Mouse (Mus musculus) limb, embryonic 15.5 days (tissue): ENCODE results near the gene Iqcf1. TPM values are rescaled to one million over a fixed set of nuclear protein-coding genes. Genes with fewer than 3 reads are reported as not detected.
"Not testable (repeated sequence)": the region's sequence is repeated elsewhere in the genome, so short reads cannot be mapped to it uniquely, and the experiment has no call there.

Experiments
- ATAC-seq: fragments of 200-750 bp; cut with Nextera tagmentation; 2 replicates; pipeline ENCODE4 v1.8.0; 2017; ENCODE audit warnings: low read depth, moderate TSS enrichment; ENCODE audit not compliant: insufficient number of reproducible peaks, low FRiP score, low TSS enrichment
- H3K27ac ChIP-seq: fragments of 300-500 bp; sonication (generic); 2 replicates; pipeline ENCODE4 v1.5.1; 2015; ENCODE audit warnings: moderate library complexity, mild to moderate bottlenecking, inconsistent platforms
- H3K27me3 ChIP-seq: fragments of 300-500 bp; sonication (generic); 2 replicates; pipeline ENCODE4 v1.6.1; 2015; ENCODE audit warnings: inconsistent platforms
- H3K36me3 ChIP-seq: fragments of 300-500 bp; sonication (generic); 2 replicates; pipeline ENCODE4 v1.6.1; 2015; ENCODE audit warnings: inconsistent platforms
- H3K4me1 ChIP-seq: fragments of 300-500 bp; sonication (generic); 2 replicates; pipeline ENCODE4 v1.6.1; 2015; ENCODE audit warnings: inconsistent platforms
- H3K4me2 ChIP-seq: fragments of 300-500 bp; sonication (generic); 2 replicates; pipeline ENCODE4 v1.6.1; 2015; ENCODE audit warnings: mild to moderate bottlenecking, inconsistent platforms
- H3K4me3 ChIP-seq: fragments of 300-500 bp; sonication (generic); 2 replicates; pipeline ENCODE4 v1.5.1; 2015; ENCODE audit warnings: mild to moderate bottlenecking, inconsistent platforms
- H3K9ac ChIP-seq: fragments of 300-500 bp; sonication (generic); 2 replicates; pipeline ENCODE4 v1.6.1; 2015; ENCODE audit warnings: inconsistent platforms
- H3K9me3 ChIP-seq: fragments of 300-500 bp; sonication (generic); 2 replicates; pipeline ENCODE4 v1.6.1; 2016; ENCODE audit warnings: inconsistent platforms
- WGBS: fragments of 180-500 bp; shearing (Covaris S2); methylation state at CpG from one replicate; pipeline ENCODE4 v1.1.7; 2015; 5-methylcytosine and 5-hydroxymethylcytosine counted together
- polyA plus RNA-seq: library from polyadenylated mRNA; unstranded; fragments of >200 nt; fragmentation: Nextera tagmentation; extraction: Ambion mirVana; gene quantifications from 2 replicates; pipeline ENCODE4 v1.2.1, GENCODE M21; 2015

Gene Iqcf1
- polyA plus RNA-seq, 1 experiment from 2014 or later: not detected

GRCm38 (mm10) chr9:106487602-106488001, 12.2 kb upstream of the Iqcf1 start:
- not testable (repeated sequence) for H3K9me3 ChIP-seq, ATAC-seq, H3K4me2 ChIP-seq, H3K9ac ChIP-seq, H3K4me3 ChIP-seq, H3K27ac ChIP-seq, H3K4me1 ChIP-seq, H3K27me3 ChIP-seq
- WGBS: 88% methylated on average over 6 of the region's 6 CpGs
- peaks cover 39% of the 10 kb centered on the region for H3K36me3 ChIP-seq

- no peaks in the 10 kb centered on the region for H3K36me3 ChIP-seq
- ATAC-seq: no peak
Observed at GRCm38 (mm10) chr9:106501846-106502245, 2.1 kb downstream of the Iqcf1 start.

GRCm38 (mm10) chr9:106504246-106504645, 4.5 kb downstream of the Iqcf1 start:
- Histone ChIP-seq H3K9ac (no peak overlapping the region), H3K4me3 (no peak overlapping the region), H3K27me3 (no peaks in the 10 kb centered on the region), H3K4me1 (no peaks in the 10 kb centered on the region), H3K36me3 (no peaks in the 10 kb centered on the region), H3K4me2 (no peak overlapping the region), H3K9me3 (no peaks in the 10 kb centered on the region), H3K27ac (no peak overlapping the region)
- WGBS: 75% methylated on average over 6 of the region's 6 CpGs
- ATAC-seq: no peak

More at GRCm38 (mm10) chr9:106501846-106502245, 2.1 kb downstream of the Iqcf1 start:
- H3K9ac ChIP-seq: no peak overlapping the region
- 87% methylated on average over 22 of the region's 22 CpGs for WGBS
- no peaks in the 10 kb centered on the region for H3K27me3 ChIP-seq
- no peaks in the 10 kb centered on the region for H3K4me1 ChIP-seq
- no peak overlapping the region for H3K4me3 ChIP-seq
- H3K27ac ChIP-seq: no peak overlapping the region
- no peak overlapping the region for H3K4me2 ChIP-seq
- H3K9me3 ChIP-seq: no peaks in the 10 kb centered on the region

GRCm38 (mm10) chr9:106509356-106509755, 9.6 kb downstream of the Iqcf1 start:
- no peak for ATAC-seq
- WGBS: 88% methylated on average over 10 of the region's 10 CpGs
- H3K4me3 ChIP-seq: no peak overlapping the region
- no peaks in the 10 kb centered on the region for H3K9me3 ChIP-seq
- H3K27ac ChIP-seq: no peak overlapping the region
- H3K4me2 ChIP-seq: no peak overlapping the region
- H3K27me3 ChIP-seq: no peaks in the 10 kb centered on the region
- no peaks in the 10 kb centered on the region for H3K4me1 ChIP-seq
- no peak overlapping the region for H3K9ac ChIP-seq
- no peaks in the 10 kb centered on the region for H3K36me3 ChIP-seq

- Histone ChIP-seq H3K4me2 (no peak overlapping the region), H3K4me3 (no peak overlapping the region), H3K27ac (no peak overlapping the region), H3K9me3 (no peaks in the 10 kb centered on the region), H3K27me3 (no peaks in the 10 kb centered on the region), H3K4me1 (no peaks in the 10 kb centered on the region), H3K36me3 (no peaks in the 10 kb centered on the region), H3K9ac (no peak overlapping the region)
- no peak for ATAC-seq
- WGBS: 56% methylated on average over 13 of the region's 13 CpGs
Observed at GRCm38 (mm10) chr9:106512729-106513450, 13.1 kb downstream of the Iqcf1 start.

GRCm38 (mm10) chr9:106513566-106513965, 13.8 kb downstream of the Iqcf1 start:
- Histone ChIP-seq H3K4me1 (no peaks in the 10 kb centered on the region), H3K36me3 (no peaks in the 10 kb centered on the region), H3K9me3 (no peaks in the 10 kb centered on the region), H3K27me3 (no peaks in the 10 kb centered on the region), H3K9ac (no peak overlapping the region), H3K4me2 (no peak overlapping the region), H3K4me3 (no peak overlapping the region), H3K27ac (no peak overlapping the region)
- whole genome bisulfite sequencing: 56% methylated on average over 6 of the region's 6 CpGs
- ATAC-seq: no peak

GRCm38 (mm10) chr9:106514273-106514672, 14.5 kb downstream of the Iqcf1 start, which contains the start of gene Iqcf5:
Gene Iqcf5, plus strand, starts transcription at chr9:106514573.
- no peak within 1 kb of the TSS for H3K9ac ChIP-seq
- H3K4me2 ChIP-seq: no peak within 1 kb of the TSS
- H3K4me3 ChIP-seq: no peak within 1 kb of the TSS
- no peaks in the 10 kb centered on the region for H3K27me3 ChIP-seq
- no peaks in the 10 kb centered on the region for H3K36me3 ChIP-seq
- H3K27ac ChIP-seq: no peak within 1 kb of the TSS
- 82% methylated on average over 4 of the region's 4 CpGs for WGBS
- no peak for ATAC-seq
- no peaks in the 10 kb centered on the region for H3K9me3 ChIP-seq
- H3K4me1 ChIP-seq: no peaks in the 10 kb centered on the region

GRCm38 (mm10) chr9:106519433-106519832, 19.7 kb downstream of the Iqcf1 start:
- Histone ChIP-seq H3K27ac (no peak overlapping the region), H3K9me3 (no peaks in the 10 kb centered on the region), H3K4me2 (no peak overlapping the region), H3K4me1 (no peaks in the 10 kb centered on the region), H3K4me3 (no peak overlapping the region), H3K9ac (no peak overlapping the region), H3K27me3 (no peaks in the 10 kb centered on the region), H3K36me3 (no peaks in the 10 kb centered on the region)
- 57% methylated on average over 2 of the region's 2 CpGs for WGBS
- no peak for ATAC-seq

GRCm38 (mm10) chr9:106519909-106520308, 20.1 kb downstream of the Iqcf1 start:
- no peak overlapping the region for H3K4me3 ChIP-seq
- H3K4me1 ChIP-seq: no peaks in the 10 kb centered on the region
- no peak overlapping the region for H3K27ac ChIP-seq
- no peak overlapping the region for H3K4me2 ChIP-seq
- H3K9ac ChIP-seq: no peak overlapping the region
- H3K27me3 ChIP-seq: no peaks in the 10 kb centered on the region
- no peak for ATAC-seq
- H3K9me3 ChIP-seq: no peaks in the 10 kb centered on the region
- no peaks in the 10 kb centered on the region for H3K36me3 ChIP-seq
- 74% methylated on average over 8 of the region's 8 CpGs for WGBS

GRCm38 (mm10) chr9:106531833-106532232, 32.1 kb downstream of the Iqcf1 start:
- Histone ChIP-seq H3K9me3 (no peaks in the 10 kb centered on the region), H3K9ac (no peak overlapping the region)

GRCm38 (mm10) chr9:106534296-106534695, 34.5 kb downstream of the Iqcf1 start:
- Histone ChIP-seq H3K36me3 (no peaks in the 10 kb centered on the region), H3K9ac (no peak overlapping the region), H3K4me1 (no peaks in the 10 kb centered on the region), H3K9me3 (no peaks in the 10 kb centered on the region), H3K27me3 (no peaks in the 10 kb centered on the region), H3K4me3 (no peak overlapping the region), H3K4me2 (no peak overlapping the region), H3K27ac (no peak overlapping the region)
- ATAC-seq: no peak
- WGBS: 92% methylated on average over 7 of the region's 7 CpGs

More at GRCm38 (mm10) chr9:106531833-106532232, 32.1 kb downstream of the Iqcf1 start:
- no peaks in the 10 kb centered on the region for H3K4me1 ChIP-seq
- 24% methylated on average over 3 of the region's 3 CpGs for WGBS
- H3K27ac ChIP-seq: no peak overlapping the region
- H3K4me2 ChIP-seq: no peak overlapping the region
- no peaks in the 10 kb centered on the region for H3K36me3 ChIP-seq
- H3K27me3 ChIP-seq: no peaks in the 10 kb centered on the region
- ATAC-seq: no peak
- H3K4me3 ChIP-seq: no peak overlapping the region

GRCm38 (mm10) chr9:106534975-106535374, 35.2 kb downstream of the Iqcf1 start:
- Histone ChIP-seq H3K9ac (no peak overlapping the region), H3K4me1 (no peaks in the 10 kb centered on the region), H3K27ac (no peak overlapping the region), H3K4me3 (no peak overlapping the region), H3K27me3 (no peaks in the 10 kb centered on the region), H3K9me3 (no peaks in the 10 kb centered on the region), H3K4me2 (no peak overlapping the region), H3K36me3 (no peaks in the 10 kb centered on the region)
- ATAC-seq: no peak
- WGBS: 87% methylated on average over 11 of the region's 11 CpGs
